Mouse (Mus musculus): ENCODE data around the gene Cldn1. TPM values are rescaled to one million over a fixed set of nuclear protein-coding genes. Genes with fewer than 3 reads are reported as not detected.

Gene Cldn1
- total RNA-seq (2021) = 1 to 10 TPM; 1.5 to 1.6 TPM

- DNase-seq (ENCODE audit: extremely low spot score in 1 of 2, low spot score in 1 of 2) = peak; percentile 79 to 96
Measured at GRCm38 (mm10) chr16:26371325-26372053, at the start of gene Cldn1. Gene Cldn1 (minus strand): TSS chr16:26371841.

GRCm38 (mm10) chr16:26418616-26419015 is 47.0 kb upstream of the Cldn1 start:
- DNase-seq (ENCODE audit: extremely low spot score in 1 of 2, low spot score in 1 of 2) = no peak

- no peak for DNase-seq (ENCODE audit: extremely low spot score in 1 of 2, low spot score in 1 of 2)
Measured at GRCm38 (mm10) chr16:26404070-26404469, 32.4 kb upstream of the Cldn1 start.

- DNase-seq (ENCODE audit: extremely low spot score in 1 of 2, low spot score in 1 of 2) = no peak
Measured at GRCm38 (mm10) chr16:26400971-26401370, 29.3 kb upstream of the Cldn1 start.

GRCm38 (mm10) chr16:26400549-26400948 is 28.9 kb upstream of the Cldn1 start:
- DNase-seq (ENCODE audit: extremely low spot score in 1 of 2, low spot score in 1 of 2) = no peak

GRCm38 (mm10) chr16:26390936-26391335 is 19.3 kb upstream of the Cldn1 start:
- DNase-seq (ENCODE audit: extremely low spot score in 1 of 2, low spot score in 1 of 2) = no peak

- no peak for DNase-seq (ENCODE audit: extremely low spot score in 1 of 2, low spot score in 1 of 2)
Measured at GRCm38 (mm10) chr16:26386159-26386558, 14.5 kb upstream of the Cldn1 start.

GRCm38 (mm10) chr16:26384112-26384649 is 12.5 kb upstream of the Cldn1 start:
- DNase-seq (ENCODE audit: extremely low spot score in 1 of 2, low spot score in 1 of 2) = no peak

GRCm38 (mm10) chr16:26377170-26377569 is 5.5 kb upstream of the Cldn1 start:
- no peak for DNase-seq (ENCODE audit: extremely low spot score in 1 of 2, low spot score in 1 of 2)

GRCm38 (mm10) chr16:26370127-26370526 is 1.5 kb downstream of the Cldn1 start:
- DNase-seq (ENCODE audit: extremely low spot score in 1 of 2, low spot score in 1 of 2) = no peak

GRCm38 (mm10) chr16:26369044-26369730 is 2.5 kb downstream of the Cldn1 start:
- no peak for DNase-seq (ENCODE audit: extremely low spot score in 1 of 2, low spot score in 1 of 2)

- no peak for DNase-seq (ENCODE audit: extremely low spot score in 1 of 2, low spot score in 1 of 2)
Measured at GRCm38 (mm10) chr16:26368121-26368520, 3.5 kb downstream of the Cldn1 start.

GRCm38 (mm10) chr16:26360694-26361093 is 10.9 kb downstream of the Cldn1 start:
- DNase-seq (ENCODE audit: extremely low spot score in 1 of 2, low spot score in 1 of 2) = no peak

- no peak for DNase-seq (ENCODE audit: extremely low spot score in 1 of 2, low spot score in 1 of 2)
Measured at GRCm38 (mm10) chr16:26359619-26360018, 12.0 kb downstream of the Cldn1 start.

GRCm38 (mm10) chr16:26358898-26359297 is 12.7 kb downstream of the Cldn1 start:
- no peak for DNase-seq (ENCODE audit: extremely low spot score in 1 of 2, low spot score in 1 of 2)

GRCm38 (mm10) chr16:26357863-26358780 is 13.5 kb downstream of the Cldn1 start:
- no peak for DNase-seq (ENCODE audit: extremely low spot score in 1 of 2, low spot score in 1 of 2)

GRCm38 (mm10) chr16:26355513-26355912 is 16.1 kb downstream of the Cldn1 start:
- no peak for DNase-seq (ENCODE audit: extremely low spot score in 1 of 2, low spot score in 1 of 2)

- no peak for DNase-seq (ENCODE audit: extremely low spot score in 1 of 2, low spot score in 1 of 2)
Measured at GRCm38 (mm10) chr16:26350786-26351185, 20.9 kb downstream of the Cldn1 start.

- no peak for DNase-seq (ENCODE audit: extremely low spot score in 1 of 2, low spot score in 1 of 2)
Measured at GRCm38 (mm10) chr16:26348809-26349208, 22.8 kb downstream of the Cldn1 start.

GRCm38 (mm10) chr16:26316281-26316680 is 55.4 kb downstream of the Cldn1 start:
- DNase-seq (ENCODE audit: extremely low spot score in 1 of 2, low spot score in 1 of 2) = no peak

- DNase-seq (ENCODE audit: extremely low spot score in 1 of 2, low spot score in 1 of 2) = peak in 1 of 2 experiments; percentile 16
Measured at GRCm38 (mm10) chr16:26314815-26315214, 56.8 kb downstream of the Cldn1 start.

Measured in layer of hippocampus, postnatal 25 days (tissue).